Mouse (Mus musculus) gastrocnemius, adult 18-20 months (tissue): ENCODE measurements around the gene Ammecr1. TPM values are rescaled to one million over a fixed set of nuclear protein-coding genes. Genes with fewer than 3 reads are reported as not detected.

Experiments used
- DNase-seq: peaks from one replicate; pipeline ENCODE4 v3.0.0; 2021; ENCODE audit warnings: low spot score
- long read RNA-seq, 2 experiments: library from polyadenylated mRNA; stranded (forward); transcript quantifications; one replicate each; pipeline ENCODE4 v2.0.0; 2021
- total RNA-seq, 2 experiments: library from RNA; stranded (reverse); gene quantifications; 2 replicates each; pipeline ENCODE4 v1.2.3; 2021

The Ammecr1 gene
- 1 to 10 TPM; 3.9 to 4.2 TPM for total RNA-seq
- long read RNA-seq, experiment 1, full-length matches to known transcripts = 3 of 4 reads
- long read RNA-seq, experiment 1, partial matches to known transcripts = 1 of 4 reads
- long read RNA-seq, experiment 1, other reads (novel, unspliced or antisense) = 0 of 4 reads
- long read RNA-seq, experiment 2, full-length matches to known transcripts = 2 of 3 reads
- long read RNA-seq, experiment 2, partial matches to known transcripts = 0 of 3 reads
- long read RNA-seq, experiment 2, other reads (novel, unspliced or antisense) = 1 of 3 reads

DNA sequence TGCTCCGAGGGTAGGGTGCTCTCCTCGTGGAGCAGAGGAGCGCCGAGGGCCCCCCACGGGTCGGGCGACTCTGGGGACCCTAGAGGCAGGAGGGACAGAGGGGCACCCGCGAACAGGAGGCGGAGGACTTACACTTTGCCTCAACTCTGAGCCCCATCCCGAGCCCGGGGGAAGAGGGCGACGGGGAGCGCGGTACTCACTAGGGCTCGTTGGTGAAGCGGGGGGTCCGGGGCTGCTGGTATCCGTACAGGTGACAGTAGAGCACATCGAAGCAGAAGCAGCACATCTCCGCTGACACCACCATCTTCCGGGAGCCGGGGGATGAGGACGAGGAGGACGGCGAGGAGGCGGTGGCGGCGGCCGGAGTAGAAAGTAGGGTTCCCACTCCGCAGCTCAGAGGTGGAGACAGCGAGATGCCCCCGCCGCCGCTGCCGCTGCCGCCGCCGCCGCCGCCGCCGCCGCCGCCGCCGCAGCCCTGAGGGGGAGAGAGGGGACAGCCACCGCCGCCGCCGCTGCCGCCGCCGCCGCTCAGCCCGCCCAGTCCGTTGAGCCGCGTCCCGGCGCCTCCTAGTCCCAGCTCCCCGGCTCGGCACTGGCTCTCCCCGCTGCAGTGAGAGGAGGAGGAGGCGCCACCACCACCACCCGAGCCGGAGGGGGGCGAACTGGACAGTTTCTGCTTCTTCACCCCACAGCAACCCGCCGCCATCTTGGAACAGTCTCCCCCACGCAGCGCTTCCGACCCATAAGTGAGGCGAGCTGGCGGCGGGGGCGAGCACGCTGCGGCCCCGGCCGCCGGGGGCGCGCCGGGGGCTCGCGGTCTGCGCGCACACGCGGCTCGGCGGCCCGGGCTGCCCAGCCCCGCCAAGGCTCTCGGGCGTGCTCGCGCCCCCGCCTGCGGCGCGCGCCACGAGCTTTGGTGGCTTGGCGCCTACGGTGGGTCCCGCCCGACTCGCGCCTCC, at the start of gene Ammecr1:
TSS of gene Ammecr1 (minus strand) at position 721 of the 959 bp plus-strand sequence.
- DNase-seq = peak; percentile 62

GRCm38 (mm10) chrX:143014118-143014517, 47.6 kb upstream of the Ammecr1 start:
- DNase-seq = no peak

DNA sequence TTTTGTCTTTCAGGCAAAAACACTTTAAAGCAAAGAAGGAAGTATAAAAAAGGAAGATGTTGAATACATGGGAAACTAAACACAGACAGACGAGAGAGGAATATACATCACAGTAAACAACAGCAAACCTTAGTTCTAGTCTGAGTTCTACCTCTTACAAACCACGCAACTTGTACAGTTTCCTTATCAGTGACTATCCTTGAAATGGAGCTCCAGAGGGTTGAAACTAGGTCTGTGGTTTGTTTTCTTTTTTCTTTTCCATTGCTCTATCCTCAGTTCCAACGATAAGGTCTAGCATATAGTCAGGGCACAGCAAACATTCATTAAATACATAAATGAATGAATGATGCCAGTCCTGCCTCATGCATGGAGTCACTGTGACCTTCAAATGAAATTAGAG, 45.8 kb upstream of the Ammecr1 start:
- DNase-seq = no peak

- DNase-seq = no peak
Measured at GRCm38 (mm10) chrX:143011865-143012264, 45.3 kb upstream of the Ammecr1 start.

DNA sequence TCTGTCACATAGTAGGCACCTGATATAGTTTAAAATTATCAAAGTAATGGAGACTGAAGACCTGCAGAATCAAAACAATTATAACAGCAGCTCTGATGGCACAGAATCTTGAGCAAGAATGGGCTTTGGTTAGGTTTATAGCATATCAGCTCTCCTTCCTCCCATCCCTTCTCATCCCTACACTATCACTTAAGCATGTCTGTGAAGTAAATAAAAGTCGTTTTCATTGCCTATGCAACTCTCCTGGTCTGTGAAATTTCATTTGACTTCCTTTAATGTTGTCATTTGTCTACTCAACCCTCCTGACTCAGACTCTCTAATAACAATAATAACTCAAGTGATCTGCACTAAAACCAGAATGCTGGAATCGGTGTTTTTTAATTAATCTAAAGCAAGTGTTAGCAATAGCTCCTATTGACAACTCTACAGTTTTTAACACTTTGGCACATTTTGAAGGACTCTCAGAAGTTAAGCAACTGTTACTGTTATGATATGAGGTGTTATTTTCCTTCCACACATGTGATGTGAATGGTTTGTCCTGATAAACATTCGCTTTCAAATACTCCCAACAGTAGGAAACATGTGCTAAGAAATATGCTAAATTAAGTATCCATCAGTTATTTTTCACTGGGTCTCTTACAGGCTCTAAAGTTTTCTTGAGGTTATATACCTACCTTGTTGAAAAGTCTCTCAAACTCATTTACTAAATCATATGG, 37.8 kb upstream of the Ammecr1 start:
- DNase-seq = no peak

DNA sequence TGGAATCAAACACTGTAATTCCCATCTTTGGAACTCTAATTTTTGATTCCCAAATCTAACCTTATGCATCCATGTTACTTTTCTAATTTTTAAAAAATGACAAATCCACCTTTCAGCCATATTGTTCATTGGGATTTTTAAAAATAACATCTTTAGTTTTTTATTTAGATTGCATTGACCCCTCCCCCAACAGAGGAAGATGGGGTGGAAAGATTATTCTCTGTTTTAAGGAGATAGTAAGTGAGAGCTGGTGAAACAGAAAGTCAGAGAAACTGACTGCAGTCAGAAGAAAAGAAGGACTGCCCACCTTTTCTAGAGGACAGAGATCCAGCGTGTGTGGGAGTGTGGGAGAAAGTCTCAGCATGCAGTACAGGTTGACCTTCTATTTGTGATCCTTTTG, 30.7 kb upstream of the Ammecr1 start:
- no peak for DNase-seq

DNA sequence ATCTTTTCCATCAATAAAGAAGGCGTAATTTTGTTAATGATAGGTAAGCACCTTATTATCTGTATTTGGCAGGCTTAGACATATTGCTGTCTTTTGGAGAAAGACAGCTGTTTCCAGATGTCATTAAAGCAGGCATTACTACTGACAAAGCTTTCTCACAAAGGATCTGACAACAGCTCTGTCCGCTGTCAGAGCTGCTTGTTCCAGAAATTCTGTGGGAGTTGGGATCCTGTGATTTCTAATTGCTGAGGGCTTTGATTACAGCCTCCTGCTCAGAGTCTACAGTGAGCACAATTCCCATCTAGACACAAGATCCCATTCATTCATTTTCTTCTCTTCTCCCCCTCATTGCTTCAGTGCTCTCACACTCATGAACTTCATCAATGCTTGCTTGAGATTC, 28.0 kb upstream of the Ammecr1 start:
- no peak for DNase-seq

- DNase-seq = no peak
Measured at GRCm38 (mm10) chrX:142984170-142984569, 17.6 kb upstream of the Ammecr1 start.

DNA sequence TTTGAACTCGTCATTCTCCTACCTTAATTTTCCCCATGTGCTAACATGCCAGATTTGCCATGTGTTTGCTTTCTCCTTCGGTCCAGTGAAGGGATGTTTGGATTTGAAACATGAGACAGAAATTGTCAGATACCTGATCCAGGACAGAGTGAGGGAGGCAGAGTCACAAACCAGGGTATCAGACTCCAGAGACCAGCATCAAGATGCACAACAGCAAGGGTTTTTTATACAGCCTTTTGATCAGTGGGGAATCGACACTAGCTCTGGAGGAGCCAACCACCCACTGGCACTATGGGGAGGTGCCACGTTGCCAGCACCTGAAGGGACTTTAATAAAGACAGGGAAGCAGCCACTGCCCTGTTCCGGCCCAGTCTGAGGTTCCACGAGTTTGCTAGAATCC, 17.1 kb upstream of the Ammecr1 start:
- DNase-seq = no peak

GRCm38 (mm10) chrX:142981530-142982130, 15.1 kb upstream of the Ammecr1 start:
- DNase-seq = no peak

GRCm38 (mm10) chrX:142980855-142981529, 14.5 kb upstream of the Ammecr1 start:
- DNase-seq = no peak

- no peak for DNase-seq
Measured at GRCm38 (mm10) chrX:142979224-142979623, 12.7 kb upstream of the Ammecr1 start.

- no peak for DNase-seq
Measured at GRCm38 (mm10) chrX:142972443-142972970, 6.0 kb upstream of the Ammecr1 start.

GRCm38 (mm10) chrX:142971759-142972158, 5.2 kb upstream of the Ammecr1 start:
- no peak for DNase-seq

DNA sequence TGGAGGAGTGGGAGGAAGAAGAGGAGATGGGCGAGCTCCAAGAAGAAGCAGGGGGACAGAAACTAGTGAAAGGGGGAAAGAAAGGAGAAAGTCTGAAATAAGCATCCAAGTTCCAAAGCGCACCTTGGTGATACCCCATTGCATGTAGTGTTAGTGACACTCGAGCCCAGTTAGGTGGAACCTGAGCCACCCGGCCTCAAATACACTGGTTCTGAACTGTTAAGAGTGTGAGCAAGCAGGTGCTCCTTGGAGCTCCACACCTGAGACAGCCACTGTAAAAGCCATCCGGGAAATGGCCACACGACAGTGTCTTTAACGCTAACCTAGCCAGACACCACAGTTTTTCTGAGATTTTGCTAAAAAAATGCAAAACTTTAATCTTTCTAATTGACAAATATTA, 539 bp upstream of the Ammecr1 start:
- no peak for DNase-seq

DNA sequence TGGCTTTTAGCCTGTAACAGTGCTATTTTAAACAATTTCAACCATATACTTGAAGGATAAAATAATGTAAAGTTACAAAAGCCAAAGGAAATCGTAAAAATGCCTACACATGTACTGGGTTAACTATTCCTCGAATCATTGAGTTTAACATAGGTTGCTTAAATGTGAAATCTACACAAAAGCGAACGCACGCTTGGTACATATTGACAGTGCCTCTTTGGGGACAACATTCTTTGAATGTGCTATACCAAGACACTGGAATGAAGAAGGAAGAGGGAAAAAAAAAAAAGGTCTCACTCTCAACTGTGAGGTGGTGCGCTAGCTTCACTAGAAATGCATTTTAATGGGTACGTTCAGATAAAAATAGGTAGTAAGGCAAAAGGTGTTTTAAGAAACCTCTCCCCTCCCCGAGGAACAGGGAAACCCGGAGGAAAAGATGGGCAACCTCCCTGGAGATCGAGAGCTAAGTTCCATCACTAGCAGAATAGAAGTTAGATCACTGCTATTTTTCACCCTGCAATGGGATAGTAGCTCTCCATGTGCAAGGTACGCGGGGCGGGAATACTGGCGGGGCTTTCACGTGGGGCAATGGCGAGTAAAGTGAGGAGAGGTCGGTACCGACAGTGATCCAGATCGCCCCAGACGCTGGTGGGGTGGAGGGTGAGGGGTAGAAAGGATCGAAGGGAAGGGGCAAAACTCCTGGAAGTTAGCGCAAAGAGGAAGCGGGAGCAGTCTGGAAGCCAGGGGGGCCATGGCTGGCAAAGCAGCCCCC, 1.1 kb downstream of the Ammecr1 start:
- DNase-seq = no peak

DNA sequence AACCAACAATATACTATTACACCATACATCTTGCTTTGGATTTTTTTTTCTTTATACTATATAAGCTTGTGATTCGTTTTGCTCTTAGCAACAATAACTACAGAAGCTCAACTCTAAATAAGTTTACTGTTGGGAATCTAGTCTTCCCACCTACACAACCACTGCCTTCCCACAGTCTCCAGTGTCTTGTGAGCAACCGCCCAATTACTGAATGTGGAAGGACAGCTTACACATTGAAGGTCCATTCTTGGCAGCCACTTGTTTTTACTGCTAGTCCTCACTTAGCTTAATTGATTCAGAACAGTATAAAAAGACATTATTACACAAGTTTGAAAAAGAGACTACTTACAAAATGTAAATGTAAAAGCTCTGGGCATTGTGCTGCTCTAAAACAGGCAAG, 6.1 kb downstream of the Ammecr1 start:
- no peak for DNase-seq

GRCm38 (mm10) chrX:142959674-142960307, 6.7 kb downstream of the Ammecr1 start:
- no peak for DNase-seq

- DNase-seq = no peak
Measured at GRCm38 (mm10) chrX:142928430-142928829, 38.1 kb downstream of the Ammecr1 start.
